Mouse (Mus musculus) thymus, postnatal 0 days (tissue): Measurements from ENCODE around the gene F2rl3. TPM values are rescaled to one million over a fixed set of nuclear protein-coding genes. Genes with fewer than 3 reads are reported as not detected.

ENCODE experiments used
- DNase-seq: peaks from one replicate; pipeline ENCODE4 v3.0.0-alpha.2; 2015; ENCODE audit warnings: low spot score
- polyA plus RNA-seq: library from polyadenylated mRNA; unstranded; fragments of >200 nt; fragmentation: Nextera tagmentation; extraction: Ambion mirVana; gene quantifications from 2 replicates; pipeline ENCODE4 v1.2.1, GENCODE M21; 2015

F2rl3 gene
- polyA plus RNA-seq, 1 experiment from 2014 or later: 6.5 TPM

- DNase-seq: no peak
These were observed 626 bp downstream of the F2rl3 start for GRCm38 (mm10) chr8:72762306-72762705.

GRCm38 (mm10) chr8:72765696-72766095 lies 4.0 kb downstream of the F2rl3 start:
- no peak for DNase-seq

GRCm38 (mm10) chr8:72766777-72767176 lies 5.1 kb downstream of the F2rl3 start:
- no peak for DNase-seq

GRCm38 (mm10) chr8:72777797-72778196 lies 16.1 kb downstream of the F2rl3 start:
- DNase-seq: no peak

- no peak for DNase-seq
These were observed 19.0 kb downstream of the F2rl3 start for GRCm38 (mm10) chr8:72780644-72781043.

GRCm38 (mm10) chr8:72801583-72801982 lies 39.9 kb downstream of the F2rl3 start:
- no peak for DNase-seq

- no peak for DNase-seq
These were observed 51.0 kb downstream of the F2rl3 start for GRCm38 (mm10) chr8:72812690-72813089.

Other genes with a start within 250 kb of the F2rl3 start
- gene Med26, start 213.6 kb upstream of the F2rl3 start, polyA plus RNA-seq: 12.7 and 15.1 TPM in 2 replicates
- gene Smim7, start 190.8 kb upstream of the F2rl3 start, polyA plus RNA-seq: 84.4 and 90.1 TPM in 2 replicates
- 9.7 and 10.6 TPM in 2 replicates for gene Tmem38a, start 189.8 kb upstream of the F2rl3 start, polyA plus RNA-seq
- gene Nwd1, start 115.2 kb upstream of the F2rl3 start, polyA plus RNA-seq: 2.3 and 3.1 TPM in 2 replicates
- gene Sin3b, start 38.6 kb upstream of the F2rl3 start, polyA plus RNA-seq: 463 and 506 TPM in 2 replicates